Mouse (Mus musculus) lung, embryonic 14.5 days (tissue): Measurements from ENCODE around the gene Rps6ka2. TPM values are rescaled to one million over a fixed set of nuclear protein-coding genes. Genes with fewer than 3 reads are reported as not detected.

Experiments
- ATAC-seq: fragments of 200-750 bp; cut with Nextera tagmentation; 2 replicates; pipeline ENCODE4 v1.8.0; 2017; ENCODE audit warnings: mild to moderate bottlenecking, moderate TSS enrichment, moderate library complexity; ENCODE audit not compliant: insufficient read depth
- DNase-seq: peaks from one replicate; pipeline ENCODE4 v3.0.0-alpha.2; 2015
- H3K27ac ChIP-seq: fragments of 300-500 bp; sonication (generic); 2 replicates; pipeline ENCODE4 v1.5.1; 2014; ENCODE audit warnings: low read depth, mild to moderate bottlenecking, moderate library complexity
- H3K27me3 ChIP-seq: fragments of 300-500 bp; sonication (generic); 2 replicates; pipeline ENCODE4 v1.6.1; 2014; ENCODE audit warnings: low read length, control low read depth; ENCODE audit not compliant: insufficient read depth
- H3K36me3 ChIP-seq: fragments of 300-500 bp; sonication (generic); 2 replicates; pipeline ENCODE4 v1.6.1; 2014; ENCODE audit warnings: control low read depth; ENCODE audit not compliant: insufficient read depth
- H3K4me1 ChIP-seq: fragments of 300-500 bp; sonication (generic); 2 replicates; pipeline ENCODE4 v1.6.1; 2014; ENCODE audit warnings: antibody characterized with exemption, control low read depth; ENCODE audit not compliant: insufficient read depth
- H3K4me2 ChIP-seq: fragments of 300-500 bp; sonication (generic); 2 replicates; pipeline ENCODE4 v1.6.1; 2014; ENCODE audit warnings: mild to moderate bottlenecking
- H3K4me3 ChIP-seq: fragments of 300-500 bp; sonication (generic); 2 replicates; pipeline ENCODE4 v1.5.1; 2014; ENCODE audit warnings: low read depth, low read length
- H3K9ac ChIP-seq: fragments of 300-500 bp; sonication (generic); 2 replicates; pipeline ENCODE4 v1.6.1; 2014
- H3K9me3 ChIP-seq: fragments of 300-500 bp; sonication (generic); 2 replicates; pipeline ENCODE4 v1.6.1; 2016; ENCODE audit warnings: low read depth, low read length, control low read depth
- CTCF ChIP-seq: IDR thresholded peaks from 2 replicates; pipeline ENCODE4 v1.5.1; 2016; ENCODE audit warnings: antibody characterized with exemption, low read depth
- WGBS: fragments of 180-500 bp; shearing (Covaris S2); extraction: QIAGEN DNeasy Blood & Tissue Kit; methylation state at CpG from one replicate; pipeline ENCODE4 v1.1.7; 2014; 5-methylcytosine and 5-hydroxymethylcytosine counted together
- polyA plus RNA-seq: library from polyadenylated mRNA; unstranded; fragments of >200 nt; fragmentation: Nextera tagmentation; extraction: Ambion mirVana; gene quantifications from 2 replicates; pipeline ENCODE4 v1.2.1, GENCODE M21; 2014

Gene Rps6ka2
- polyA plus RNA-seq, 1 experiment from 2014 or later = 16.9 TPM

DNA sequence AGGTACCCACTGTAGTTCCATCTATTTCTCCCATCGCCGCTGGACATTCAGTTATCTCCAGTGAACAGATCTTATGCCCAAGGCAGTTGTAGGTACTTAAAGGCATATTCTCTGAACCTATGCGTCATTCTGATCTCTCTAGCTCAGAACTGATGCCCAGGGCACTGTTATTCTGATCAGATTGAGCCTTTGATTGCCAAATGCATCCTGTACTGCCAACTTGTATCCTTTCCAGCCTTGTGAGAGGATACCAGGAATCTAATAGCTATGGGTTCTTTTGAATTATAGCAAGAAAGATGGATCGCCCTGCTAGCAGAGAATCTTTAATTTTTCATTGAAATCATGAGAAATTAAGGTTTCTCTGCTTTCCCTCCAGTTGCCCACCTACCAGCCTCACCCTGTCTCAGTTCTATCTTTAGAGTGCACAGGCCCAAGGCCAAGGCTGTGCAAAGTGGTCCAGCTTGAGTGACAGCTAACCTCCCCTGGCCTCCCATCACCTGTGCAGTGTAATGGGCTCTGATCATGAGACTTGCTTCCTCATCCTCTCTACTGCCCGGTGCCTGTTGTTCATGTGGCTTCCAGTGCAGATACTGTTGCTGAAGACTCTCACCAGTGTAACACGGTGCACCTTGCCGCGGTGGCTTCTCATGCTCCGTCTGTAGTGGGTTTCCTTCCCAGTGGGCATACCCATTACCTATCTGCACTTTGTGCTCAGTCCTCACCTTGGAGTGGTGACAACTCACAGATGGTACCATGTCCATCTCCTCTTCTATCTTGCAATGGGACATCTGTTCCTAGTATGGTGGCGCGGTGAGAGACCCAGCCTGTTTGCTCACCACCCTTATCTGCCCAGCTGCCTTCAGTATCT is 20.4 kb upstream of the Rps6ka2 start:
- no peak for DNase-seq

DNA sequence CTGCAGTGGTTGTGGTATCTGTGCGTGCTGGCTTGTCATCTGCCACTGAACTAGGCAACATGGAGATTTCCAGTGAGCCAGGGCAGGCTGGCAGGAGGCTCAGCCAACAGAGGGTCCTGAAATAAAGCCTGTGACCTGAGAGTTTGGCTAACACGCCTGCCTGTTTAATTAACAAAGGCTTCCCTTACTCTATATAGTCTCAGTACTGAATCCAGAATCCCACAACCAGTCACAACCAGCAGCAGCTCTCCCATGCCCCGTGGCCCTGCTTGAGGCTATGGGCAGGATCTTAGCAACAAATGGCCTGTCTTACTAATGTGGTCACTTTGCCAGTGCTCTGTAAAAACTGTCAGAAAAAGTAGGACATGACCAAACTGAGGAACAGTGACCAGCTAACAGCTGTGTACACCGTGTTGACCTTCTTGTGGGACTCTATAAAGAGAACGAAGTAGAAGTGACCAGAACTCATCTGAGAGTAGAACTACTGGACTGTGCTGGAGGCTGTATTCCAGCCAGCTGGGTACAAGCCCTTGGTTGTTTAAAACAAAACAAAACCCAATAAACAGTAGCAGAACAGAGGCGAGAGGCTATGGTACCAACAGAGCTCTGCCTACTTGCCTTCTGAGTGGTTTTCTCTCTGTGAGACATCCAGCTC is 18.3 kb upstream of the Rps6ka2 start:
- no peaks in the 10 kb centered on the region for H3K4me1 ChIP-seq
- no peaks in the 10 kb centered on the region for H3K9me3 ChIP-seq
- no peak overlapping the region for H3K4me3 ChIP-seq
- ATAC-seq = no peak
- H3K27me3 ChIP-seq = no peaks in the 10 kb centered on the region
- 68% methylated on average over 6 of the region's 6 CpGs for WGBS
- H3K4me2 ChIP-seq = no peak overlapping the region
- H3K27ac ChIP-seq = no peak overlapping the region
- TF ChIP-seq CTCF = no peak
- no peak overlapping the region for H3K9ac ChIP-seq
- no peaks in the 10 kb centered on the region for H3K36me3 ChIP-seq
- DNase-seq = no peak

More for the DNA sequence above, 20.4 kb upstream of the Rps6ka2 start:
- no peak overlapping the region for H3K27ac ChIP-seq
- H3K9me3 ChIP-seq = no peaks in the 10 kb centered on the region
- no peaks in the 10 kb centered on the region for H3K27me3 ChIP-seq
- no peak overlapping the region for H3K9ac ChIP-seq
- H3K36me3 ChIP-seq = no peaks in the 10 kb centered on the region
- 90% methylated on average over 11 of the region's 11 CpGs for WGBS
- no peak overlapping the region for H3K4me3 ChIP-seq
- H3K4me2 ChIP-seq = no peak overlapping the region
- no peak for ATAC-seq
- no peaks in the 10 kb centered on the region for H3K4me1 ChIP-seq
- no peak for TF ChIP-seq CTCF

DNA sequence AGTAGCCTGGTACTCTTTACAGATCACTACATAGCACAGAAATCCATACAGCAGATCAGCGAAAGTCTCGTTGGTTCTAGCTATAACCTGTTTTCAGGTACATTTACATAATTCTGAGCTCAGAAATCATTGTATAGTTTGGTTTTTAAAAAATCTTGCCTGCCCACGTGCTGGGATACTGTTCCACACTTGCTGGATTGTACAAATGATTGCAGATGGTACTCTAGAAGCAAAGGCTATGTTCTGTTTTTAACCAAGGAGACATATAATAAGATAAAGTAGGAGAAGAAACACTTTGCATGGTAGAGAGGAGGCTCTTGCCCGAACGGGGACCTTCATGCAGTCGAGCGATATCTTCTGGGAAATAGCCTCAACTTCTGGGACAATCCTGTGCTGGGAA is 17.3 kb upstream of the Rps6ka2 start:
- no peak overlapping the region for H3K9ac ChIP-seq
- no peak for ATAC-seq
- H3K4me3 ChIP-seq = no peak overlapping the region
- H3K4me1 ChIP-seq = no peaks in the 10 kb centered on the region
- no peak overlapping the region for H3K27ac ChIP-seq
- H3K36me3 ChIP-seq = no peaks in the 10 kb centered on the region
- no peak for TF ChIP-seq CTCF
- H3K9me3 ChIP-seq = no peaks in the 10 kb centered on the region
- no peak for DNase-seq
- no peak overlapping the region for H3K4me2 ChIP-seq
- WGBS = 88% methylated on average over 7 of the region's 7 CpGs
- H3K27me3 ChIP-seq = no peaks in the 10 kb centered on the region

DNA sequence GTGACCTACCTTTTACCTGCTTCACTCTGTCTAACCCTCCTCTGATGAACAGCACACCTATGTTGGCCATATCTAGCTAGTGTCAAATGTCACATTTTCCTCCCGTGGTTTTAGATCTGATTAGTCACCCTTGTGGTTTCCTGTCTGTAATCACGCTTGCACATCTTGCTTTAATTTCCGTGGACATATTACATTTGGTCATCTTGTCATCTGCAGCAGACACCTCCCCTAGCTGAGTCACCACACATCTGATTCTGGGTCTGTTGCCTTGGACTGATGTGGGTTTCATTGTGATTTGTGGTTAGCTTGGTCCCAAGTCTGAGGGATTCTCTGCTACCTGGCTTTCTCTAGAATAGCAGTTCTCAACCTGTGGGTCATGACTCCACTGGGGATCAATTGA is 6.0 kb upstream of the Rps6ka2 start:
- 55% methylated on average over 3 of the region's 3 CpGs for WGBS
- Histone ChIP-seq H3K36me3 (no peaks in the 10 kb centered on the region), H3K27ac (no peak overlapping the region), H3K4me3 (no peak overlapping the region), H3K27me3 (no peaks in the 10 kb centered on the region), H3K4me1 (peaks cover 7% of the 10 kb centered on the region; the same call in 1 of the 2 replicates), H3K9me3 (no peaks in the 10 kb centered on the region), H3K4me2 (no peak overlapping the region), H3K9ac (no peak overlapping the region)
- no peak for TF ChIP-seq CTCF
- DNase-seq (no peak), ATAC-seq (no peak)

DNA sequence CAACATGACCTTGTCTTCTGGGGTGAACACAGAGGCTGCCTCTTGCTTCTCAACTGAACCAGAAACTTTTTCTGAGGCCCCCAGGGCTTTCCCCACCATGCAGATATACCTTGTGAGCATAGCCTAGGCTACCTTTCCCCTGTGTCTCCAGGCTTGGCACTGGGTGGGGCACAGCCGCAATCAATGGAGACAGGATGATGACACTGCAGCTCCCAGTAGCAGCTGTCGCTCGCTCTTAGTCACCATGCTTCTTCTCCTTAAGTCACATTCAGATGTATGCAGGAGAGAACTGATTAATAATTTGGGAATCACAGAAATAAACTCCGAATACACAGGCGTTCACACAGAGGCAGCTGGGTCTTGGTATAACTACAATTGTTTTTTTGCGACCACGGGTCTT is 4.4 kb upstream of the Rps6ka2 start:
- ATAC-seq = no peak
- 94% methylated on average over 7 of the region's 7 CpGs for WGBS

DNA sequence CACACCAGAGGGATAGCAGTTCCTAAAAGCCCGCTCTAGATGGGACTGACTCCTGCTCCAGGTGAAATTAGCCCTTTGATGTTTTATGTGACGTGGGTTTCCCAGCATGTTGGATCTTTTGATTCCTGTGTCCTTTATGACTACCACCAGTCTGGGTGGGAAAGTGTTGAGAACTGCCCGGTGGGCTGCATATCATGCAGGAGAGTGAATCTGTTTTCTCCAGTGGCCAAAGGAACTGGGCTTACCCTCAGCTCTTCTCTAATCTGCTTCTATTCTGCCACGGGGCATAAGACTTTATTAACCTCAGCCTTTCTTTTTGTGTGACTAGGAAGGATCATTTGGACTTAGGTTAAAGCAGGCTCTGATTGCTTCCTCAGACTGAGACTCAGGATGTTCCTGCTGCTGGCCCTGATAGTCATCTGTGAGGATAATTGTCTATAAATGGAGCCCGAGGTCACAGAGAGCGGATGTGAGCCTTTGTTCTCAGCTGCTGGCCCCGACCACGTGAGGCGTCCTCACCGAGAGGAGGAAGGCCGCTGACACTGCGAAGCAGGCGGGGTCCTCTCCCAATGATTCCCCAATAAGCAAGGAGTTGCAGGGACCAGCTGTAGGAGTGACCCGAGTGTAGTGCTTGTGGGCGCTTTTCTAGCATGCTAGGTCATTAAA is 821 bp upstream of the Rps6ka2 start:
- Histone ChIP-seq H3K36me3 (no peaks in the 10 kb centered on the region), H3K4me3 (peak overlapping the region; percentile 78), H3K27me3 (no peaks in the 10 kb centered on the region), H3K9ac (peak overlapping the region; percentile 4), H3K9me3 (no peaks in the 10 kb centered on the region), H3K27ac (peak overlapping the region; percentile 66), H3K4me2 (peak overlapping the region; percentile 69), H3K4me1 (peaks cover 10% of the 10 kb centered on the region)
- 12% methylated on average over 15 of the region's 15 CpGs for WGBS
- ATAC-seq (peak; percentile 62), DNase-seq (peak; percentile 83)
- no peak for TF ChIP-seq CTCF

More for the DNA sequence above, 4.4 kb upstream of the Rps6ka2 start:
- Histone ChIP-seq H3K4me2 (no peak overlapping the region), H3K4me3 (no peak overlapping the region), H3K9ac (no peak overlapping the region), H3K27ac (no peak overlapping the region), H3K4me1 (peaks cover 8% of the 10 kb centered on the region; the same call in 1 of the 2 replicates), H3K27me3 (no peaks in the 10 kb centered on the region), H3K36me3 (no peaks in the 10 kb centered on the region), H3K9me3 (no peaks in the 10 kb centered on the region)
- DNase-seq = no peak
- no peak for TF ChIP-seq CTCF
